Mouse (Mus musculus): Measurements from ENCODE around the gene Atp2a3. TPM values are rescaled to one million over a fixed set of nuclear protein-coding genes. Genes with fewer than 3 reads are reported as not detected.

The Atp2a3 gene
- total RNA-seq, 2 experiments from 2014 or later: 8.3 to 12.0 TPM

GRCm38 (mm10) chr11:73007113-73007512 lies 46.1 kb downstream of the Atp2a3 start:
- no peak for DNase-seq

GRCm38 (mm10) chr11:73007698-73008481 lies 46.9 kb downstream of the Atp2a3 start:
- DNase-seq: peak; percentile 76

- DNase-seq: no peak
Measured at GRCm38 (mm10) chr11:73008826-73009225, 47.9 kb downstream of the Atp2a3 start.

GRCm38 (mm10) chr11:73009531-73010274 lies 48.7 kb downstream of the Atp2a3 start:
- DNase-seq: no peak

DNA sequence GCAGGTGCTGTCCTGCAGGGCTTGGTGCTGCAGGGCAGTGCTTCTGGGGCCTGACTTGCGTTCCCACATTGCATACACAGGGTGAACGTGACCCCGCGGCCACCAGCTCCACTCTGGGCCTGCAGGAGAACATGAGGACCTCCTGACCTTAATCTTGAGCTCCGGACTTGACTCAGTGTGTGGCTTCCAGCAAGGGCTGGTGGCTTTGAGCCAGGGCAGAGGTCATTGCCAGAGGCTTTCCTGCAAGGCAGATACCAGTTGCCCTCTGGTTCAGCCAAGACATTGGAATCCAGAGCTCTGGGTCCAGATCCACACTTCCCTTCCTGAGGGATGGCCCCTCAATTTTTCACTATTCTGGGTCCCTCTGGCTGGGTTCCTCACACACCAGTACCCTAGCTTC lies 53.0 kb downstream of the Atp2a3 start:
- no peak for DNase-seq

DNA sequence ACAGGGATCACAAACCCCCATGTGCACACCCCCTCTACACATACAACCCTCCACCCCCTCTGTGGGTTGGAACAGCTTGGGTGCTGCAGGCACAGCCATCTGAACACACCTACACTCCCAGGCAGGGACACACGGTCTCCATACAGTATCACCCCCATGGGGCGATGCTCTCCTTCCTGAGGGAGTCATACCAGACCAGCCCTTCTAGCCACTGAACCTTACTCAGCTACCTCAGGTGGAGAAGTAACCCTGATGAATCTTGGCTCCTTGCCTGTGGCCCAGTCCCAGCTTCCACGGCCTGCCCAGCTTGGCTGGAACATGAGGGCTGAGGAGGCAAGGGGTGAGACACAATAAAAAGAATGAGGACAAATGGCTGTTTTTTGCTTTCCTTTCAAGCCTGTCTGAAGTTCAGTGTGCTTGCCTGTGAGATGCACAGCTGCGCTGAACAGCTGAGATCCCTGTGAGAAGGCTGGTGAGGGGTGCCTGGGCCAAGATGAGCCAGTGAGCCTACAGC lies 53.9 kb downstream of the Atp2a3 start:
- no peak for DNase-seq

GRCm38 (mm10) chr11:73015391-73016102 lies 54.6 kb downstream of the Atp2a3 start:
- peak; percentile 54 for DNase-seq

DNA sequence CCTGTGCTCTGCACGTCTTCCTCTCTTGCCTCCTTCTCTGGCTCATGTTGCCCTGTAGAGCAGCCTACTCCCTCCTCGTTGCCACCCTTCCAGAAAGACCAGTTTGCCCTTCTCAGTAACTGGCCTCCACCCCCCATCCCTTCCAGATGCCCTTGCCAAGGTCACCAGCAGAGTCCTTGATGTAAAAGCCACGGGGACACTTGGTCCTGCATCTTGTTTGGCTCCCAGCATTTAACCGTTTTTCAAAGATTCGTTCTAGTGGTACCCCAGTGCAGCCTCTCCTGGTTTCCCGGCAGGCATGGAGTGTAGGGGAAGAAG lies 55.1 kb downstream of the Atp2a3 start:
- DNase-seq: no peak

- DNase-seq: peak; percentile 93
Measured at GRCm38 (mm10) chr11:73018471-73019146, 57.6 kb downstream of the Atp2a3 start, which contains the start of gene Camkk1. Gene Camkk1 (plus strand): TSS chr11:73019008.

GRCm38 (mm10) chr11:73019147-73019795 lies 58.3 kb downstream of the Atp2a3 start:
- DNase-seq: peak; percentile 30

DNA sequence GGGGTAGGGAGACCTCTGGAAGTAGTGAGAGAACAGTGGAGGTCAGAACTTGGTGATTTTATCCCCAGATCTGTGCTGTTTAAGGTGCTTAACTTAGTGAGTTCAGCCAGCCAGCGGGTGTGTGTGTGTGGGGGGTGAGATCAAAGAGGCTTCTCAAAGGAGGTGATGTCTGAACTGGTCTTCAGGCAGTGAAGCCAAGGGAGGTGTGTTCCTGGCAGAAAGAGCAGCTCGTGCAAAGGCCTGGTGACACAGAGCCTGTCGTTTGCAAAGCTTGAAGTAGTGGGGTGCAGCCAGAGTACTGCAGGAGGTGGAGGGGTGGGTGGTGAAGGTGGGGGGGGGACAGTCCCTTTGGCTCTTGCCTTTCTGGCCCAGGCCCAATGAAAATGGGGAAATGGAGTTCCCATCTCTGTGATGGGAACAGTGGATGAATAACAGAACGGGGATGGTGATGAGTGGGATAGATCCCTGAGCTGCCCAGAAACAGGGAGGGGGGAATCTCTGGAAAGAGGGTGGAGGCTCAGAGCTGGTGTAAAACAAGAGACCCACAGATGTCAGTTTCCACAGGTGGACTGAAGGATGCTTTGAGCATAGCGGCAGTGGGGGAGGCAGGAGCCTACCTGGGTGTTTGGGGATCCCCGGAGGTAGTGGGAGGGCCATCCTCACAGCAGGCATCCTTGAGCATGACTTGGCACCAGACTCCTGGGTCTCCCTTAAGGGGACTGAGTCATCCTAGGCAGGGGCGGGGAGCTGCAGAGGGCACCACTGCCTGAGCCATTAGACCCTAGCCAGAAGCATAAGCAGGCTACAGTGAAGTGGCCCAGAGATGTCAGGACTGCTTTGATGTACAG lies 60.2 kb downstream of the Atp2a3 start:
- DNase-seq: no peak

GRCm38 (mm10) chr11:73023099-73023498 lies 62.1 kb downstream of the Atp2a3 start:
- DNase-seq: peak; percentile 62

- DNase-seq: no peak
Measured at GRCm38 (mm10) chr11:73023827-73024226, 62.9 kb downstream of the Atp2a3 start.

DNA sequence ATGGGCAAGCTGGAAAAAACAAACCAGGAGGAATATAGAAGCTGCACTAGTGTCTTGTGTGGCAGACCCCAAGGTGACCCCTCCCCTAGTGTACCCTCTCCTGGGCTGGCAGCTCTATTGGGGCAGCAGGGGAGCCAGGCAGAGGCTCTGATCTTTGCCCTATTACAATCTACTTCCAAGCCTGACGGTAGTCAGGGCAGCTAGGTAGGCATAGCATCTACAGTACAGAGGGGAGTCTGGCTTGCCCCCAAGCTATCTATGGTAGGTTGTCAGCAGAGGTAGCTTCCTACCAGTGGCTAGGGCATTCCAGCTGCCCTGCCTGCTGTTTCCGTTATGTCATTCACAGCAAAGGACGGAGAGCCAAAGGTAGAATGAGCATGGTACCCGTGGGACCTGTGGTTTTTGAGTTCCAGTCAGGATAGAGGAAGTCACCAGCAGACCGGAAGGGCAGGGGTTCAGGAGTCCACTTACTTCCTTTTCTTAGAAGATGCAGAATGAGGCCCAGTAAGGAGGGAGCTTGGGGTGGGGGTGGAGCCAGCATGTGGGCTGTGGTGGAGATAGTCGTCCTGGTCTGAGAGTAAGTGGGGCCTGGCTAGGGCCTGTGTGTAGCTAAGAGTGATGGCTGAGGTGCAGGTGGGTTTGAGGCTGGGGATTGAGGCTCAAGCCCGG lies 63.4 kb downstream of the Atp2a3 start:
- peak; percentile 29 for DNase-seq

DNA sequence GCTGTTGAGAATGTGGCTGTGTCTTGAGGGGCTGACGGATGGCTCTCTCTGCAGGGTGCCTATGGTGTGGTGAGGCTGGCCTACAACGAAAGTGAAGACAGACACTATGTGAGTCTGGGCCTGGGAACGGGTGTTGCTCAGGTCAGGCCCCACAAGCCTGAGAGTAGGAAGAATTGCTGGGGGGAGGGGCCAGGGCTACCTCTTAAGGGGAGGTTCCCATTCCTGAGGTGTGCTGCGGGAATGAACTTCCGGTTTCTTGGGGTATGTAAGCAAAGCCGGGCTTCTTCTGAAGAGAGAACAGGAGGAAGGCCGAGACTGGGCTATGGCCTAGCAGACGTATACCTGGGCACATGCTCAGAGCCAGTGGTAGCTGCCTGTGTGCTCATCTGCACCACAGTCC lies 66.0 kb downstream of the Atp2a3 start:
- DNase-seq: no peak

- peak; percentile 89 for DNase-seq
Measured at GRCm38 (mm10) chr11:73030821-73031498, 70.0 kb downstream of the Atp2a3 start.

- DNase-seq: no peak
Measured at GRCm38 (mm10) chr11:73031536-73031935, 70.6 kb downstream of the Atp2a3 start.

- DNase-seq: no peak
Measured at GRCm38 (mm10) chr11:73036077-73036476, 75.1 kb downstream of the Atp2a3 start.

GRCm38 (mm10) chr11:73036889-73037288 lies 75.9 kb downstream of the Atp2a3 start:
- no peak for DNase-seq

GRCm38 (mm10) chr11:73037691-73038090 lies 76.7 kb downstream of the Atp2a3 start:
- no peak for DNase-seq
